Comparison of ENCODE assay signal across 8 mouse cellular contexts in the genomic region with DNA sequence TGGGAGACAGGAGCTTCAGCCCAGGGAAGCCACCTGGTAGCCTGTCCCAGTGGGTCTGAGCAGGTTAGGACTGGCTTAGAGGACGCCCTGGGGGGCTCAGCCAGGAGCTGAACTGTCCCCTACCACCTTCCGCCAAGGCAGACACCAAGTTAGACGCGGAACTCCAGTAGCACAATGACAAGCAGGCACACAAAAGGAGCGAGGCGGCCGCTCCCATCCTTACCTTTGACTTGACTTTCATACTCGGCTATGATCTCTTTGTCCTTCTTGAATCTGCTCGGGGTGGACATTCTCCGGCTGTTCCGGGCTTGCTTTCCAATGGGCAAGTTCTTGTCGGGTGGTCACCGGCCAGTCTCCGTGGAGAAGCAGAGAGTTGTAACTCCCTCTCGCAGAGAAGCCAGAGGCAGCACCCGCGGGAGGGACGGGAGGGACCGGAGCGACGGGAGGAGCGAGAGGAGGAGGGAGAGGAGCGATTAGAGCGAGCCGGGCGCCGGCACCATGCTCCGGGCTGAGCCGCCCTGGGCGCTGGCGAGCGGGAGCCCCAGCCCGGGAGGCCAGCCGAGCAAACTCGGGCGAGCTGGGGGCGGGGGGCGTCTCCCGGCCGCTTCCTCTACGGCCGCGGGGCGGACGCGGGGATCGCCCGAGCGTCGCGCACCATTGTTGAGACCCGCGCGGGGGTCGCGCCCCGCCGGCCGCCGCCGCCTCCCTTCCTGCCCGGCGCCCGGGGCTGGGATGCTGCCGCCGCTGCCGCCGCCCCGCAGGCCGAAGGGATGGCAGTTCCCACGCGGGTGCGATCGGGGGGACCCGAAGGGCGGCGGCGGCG. TPM values are rescaled to one million over a fixed set of nuclear protein-coding genes. Genes with fewer than 3 reads are reported as not detected.
DNase-seq lines count a peak whose midpoint lies in the region; ATAC-seq and TF ChIP-seq lines count a peak whose summit lies in the region.

Gene Srgap1, minus strand, starts transcription at position 412 of the 823 bp plus-strand sequence.

- peaks cover 4% of the 10 kb centered on the region for H3K9me3 ChIP-seq in erythroblast, embryonic 14.5 days (ENCODE audit: control insufficient read depth, low read length)
- no peaks in the 10 kb centered on the region for H3K9me3 ChIP-seq in limb, embryonic 14.5 days (ENCODE audit: control insufficient read depth, low read length)
- no peaks in the 10 kb centered on the region for H3K9me3 ChIP-seq in midbrain, embryonic 14.5 days (ENCODE audit: control insufficient read depth, low read length)
- H3K9me3 ChIP-seq in stomach, embryonic 15.5 days: no peaks in the 10 kb centered on the region

- peak within 1 kb of the TSS; percentile 92 for H3K9ac ChIP-seq in limb, embryonic 14.5 days (ENCODE audit: low read depth, low read length, severe bottlenecking)
- H3K9ac ChIP-seq in midbrain, embryonic 14.5 days (replicated peaks; ENCODE audit: low read length): peak within 1 kb of the TSS; percentile 98
- H3K9ac ChIP-seq in stomach, embryonic 15.5 days: peak within 1 kb of the TSS; percentile 57

- no peaks in the 10 kb centered on the region for H3K36me3 ChIP-seq in erythroblast, embryonic 14.5 days (ENCODE audit: control insufficient read depth)
- no peaks in the 10 kb centered on the region for H3K36me3 ChIP-seq in limb, embryonic 14.5 days (ENCODE audit: control insufficient read depth, insufficient read depth, low read length)
- no peaks in the 10 kb centered on the region for H3K36me3 ChIP-seq in midbrain, embryonic 14.5 days (ENCODE audit: control insufficient read depth, insufficient read depth, low read length)
- no peaks in the 10 kb centered on the region for H3K36me3 ChIP-seq in stomach, embryonic 15.5 days

- H3K27me3 ChIP-seq in erythroblast, embryonic 14.5 days (ENCODE audit: control insufficient read depth): peaks cover 42% of the 10 kb centered on the region
- no peaks in the 10 kb centered on the region for H3K27me3 ChIP-seq in limb, embryonic 14.5 days (ENCODE audit: control insufficient read depth, insufficient read depth, low read length)
- no peaks in the 10 kb centered on the region for H3K27me3 ChIP-seq in midbrain, embryonic 14.5 days (ENCODE audit: control insufficient read depth, insufficient read depth, low read length)
- no peaks in the 10 kb centered on the region for H3K27me3 ChIP-seq in stomach, embryonic 15.5 days (replicated peaks)

- H3K4me2 ChIP-seq in limb, embryonic 14.5 days (replicated peaks; ENCODE audit: low read depth, low read length, severe bottlenecking): peak within 1 kb of the TSS; percentile 81
- peak within 1 kb of the TSS; percentile 65 for H3K4me2 ChIP-seq in midbrain, embryonic 14.5 days (ENCODE audit: low read length)
- peak within 1 kb of the TSS; percentile 75 for H3K4me2 ChIP-seq in stomach, embryonic 15.5 days

- peak within 1 kb of the TSS; percentile 79 for H3K27ac ChIP-seq in limb, embryonic 14.5 days (replicated peaks; ENCODE audit: low read depth, low read length)
- peak within 1 kb of the TSS; percentile 94 for H3K27ac ChIP-seq in midbrain, embryonic 14.5 days (replicated peaks; ENCODE audit: low read depth, low read length)
- peak within 1 kb of the TSS; percentile 83 for H3K27ac ChIP-seq in stomach, embryonic 15.5 days

- peak; percentile 41 for DNase-seq in embryo, embryonic 11.5 days (ENCODE audit: low read depth, low spot score)
- DNase-seq in heart, adult 18-20 months: peak; percentile 61 to 74
- peak; percentile 22 for DNase-seq in kidney, adult 11 months
- peak; percentile 64 for DNase-seq in limb, embryonic 14.5 days (ENCODE audit: low spot score)
- DNase-seq in midbrain, embryonic 14.5 days: peak; percentile 83

- peak within 1 kb of the TSS; percentile 51 for H3K4me3 ChIP-seq in erythroblast, embryonic 14.5 days (replicated peaks)
- peak within 1 kb of the TSS; percentile 82 for H3K4me3 ChIP-seq in limb, embryonic 14.5 days (replicated peaks; ENCODE audit: low read length)
- peak within 1 kb of the TSS; percentile 87 for H3K4me3 ChIP-seq in midbrain, embryonic 14.5 days (replicated peaks; ENCODE audit: low read depth, low read length)
- H3K4me3 ChIP-seq in stomach, embryonic 15.5 days (replicated peaks): peak within 1 kb of the TSS; percentile 81

- WGBS in limb, embryonic 14.5 days: 1% methylated on average over 39 of the region's 79 CpGs
- under 1% methylated on average over 67 of the region's 79 CpGs for WGBS in midbrain, embryonic 14.5 days
- under 1% methylated on average over 73 of the region's 79 CpGs for WGBS in stomach, embryonic 15.5 days

- no peak for TF ChIP-seq POLR2A in limb, embryonic 14.5 days (IDR thresholded peaks at IDR 0.05; ENCODE audit: borderline replicate concordance, extremely low read depth, insufficient read depth, insufficient read length)

- ATAC-seq in erythroblast, adult 5-6 weeks (replicated peaks; ENCODE audit: low FRiP score, poor library complexity, severe bottlenecking): no peak
- peak; percentile 74 for ATAC-seq in limb, embryonic 14.5 days (ENCODE audit: low FRiP score, low read depth)
- ATAC-seq in midbrain, embryonic 14.5 days (ENCODE audit: low FRiP score, low TSS enrichment): peak; percentile 84
- ATAC-seq in stomach, embryonic 15.5 days (ENCODE audit: insufficient read depth, low FRiP score, low read depth): peak; percentile 78

- peaks cover 7% of the 10 kb centered on the region for H3K4me1 ChIP-seq in erythroblast, embryonic 14.5 days (ENCODE audit: control insufficient read depth)
- H3K4me1 ChIP-seq in limb, embryonic 14.5 days (ENCODE audit: control insufficient read depth, insufficient read depth, low read length): peaks cover 4% of the 10 kb centered on the region
- peaks cover 15% of the 10 kb centered on the region; the same call in 1 of the 2 replicates for H3K4me1 ChIP-seq in midbrain, embryonic 14.5 days (ENCODE audit: control insufficient read depth, insufficient read depth, low read length)
- 0 out of 2 replicates have a peak, but pooled peaks cover 4% of the 10 kb centered on the region for H3K4me1 ChIP-seq in stomach, embryonic 15.5 days

RNA-seq across cellular contexts. Expression of gene Srgap1, which starts in this region (rescaled TPM):
- under 0.01 and 0.20 TPM in 2 replicates for polyA plus RNA-seq in erythroblast, embryonic 14.5 days (2012)
- total RNA-seq in erythroblast, adult 5-6 weeks (2015; ENCODE audit: low replicate concordance): not detected in 2 replicates
- not detected in 2 replicates for total RNA-seq in erythroblast, adult 5-6 weeks (2017; ENCODE audit: low replicate concordance)
- 1 to 10 TPM; 1.6 TPM for total RNA-seq in heart, adult 18-20 months (2021)
- polyA plus RNA-seq in limb, embryonic 14.5 days (2012; rRNA removed): 18.2 and 21.4 TPM in 2 replicates
- polyA plus RNA-seq in limb, embryonic 14.5 days (2014; fragmentation: Nextera tagmentation; extraction: Ambion mirVana): 9.6 and 13.3 TPM in 2 replicates
- 40.8 and 46.9 TPM in 2 replicates for polyA plus RNA-seq in midbrain, embryonic 14.5 days (2014; fragmentation: Nextera tagmentation; extraction: Ambion mirVana)
- polyA plus RNA-seq in stomach, embryonic 15.5 days (2015; fragmentation: Nextera tagmentation; extraction: Ambion mirVana): 10.0 and 10.4 TPM in 2 replicates

Comparison
In these comparisons a context has a peak if more than half of its experiments do, and no peak if none do; other contexts are left out.
1. DNase-seq: peak in every context shown above with its lines; median percentile 83 in midbrain, embryonic 14.5 days; 68 in heart, adult 18-20 months; 64 in limb, embryonic 14.5 days; 41 in embryo, embryonic 11.5 days; 22 in kidney, adult 11 months.